Mouse (Mus musculus) gastrocnemius, adult 18-20 months (tissue): ENCODE measurements at regions not wholly inside any gene's neighbourhood (a gene's known extent, or its start where the extent isn't known, plus 50 kb on each side); places are given as distances from the start of the nearest gene placed in this dataset.
A peak's percentile ranks its signal among the peaks of the same experiment; 100 is the strongest.

Experiments used
- DNase-seq: peaks from one replicate; pipeline ENCODE4 v3.0.0; 2021; ENCODE audit warnings: low spot score

DNA sequence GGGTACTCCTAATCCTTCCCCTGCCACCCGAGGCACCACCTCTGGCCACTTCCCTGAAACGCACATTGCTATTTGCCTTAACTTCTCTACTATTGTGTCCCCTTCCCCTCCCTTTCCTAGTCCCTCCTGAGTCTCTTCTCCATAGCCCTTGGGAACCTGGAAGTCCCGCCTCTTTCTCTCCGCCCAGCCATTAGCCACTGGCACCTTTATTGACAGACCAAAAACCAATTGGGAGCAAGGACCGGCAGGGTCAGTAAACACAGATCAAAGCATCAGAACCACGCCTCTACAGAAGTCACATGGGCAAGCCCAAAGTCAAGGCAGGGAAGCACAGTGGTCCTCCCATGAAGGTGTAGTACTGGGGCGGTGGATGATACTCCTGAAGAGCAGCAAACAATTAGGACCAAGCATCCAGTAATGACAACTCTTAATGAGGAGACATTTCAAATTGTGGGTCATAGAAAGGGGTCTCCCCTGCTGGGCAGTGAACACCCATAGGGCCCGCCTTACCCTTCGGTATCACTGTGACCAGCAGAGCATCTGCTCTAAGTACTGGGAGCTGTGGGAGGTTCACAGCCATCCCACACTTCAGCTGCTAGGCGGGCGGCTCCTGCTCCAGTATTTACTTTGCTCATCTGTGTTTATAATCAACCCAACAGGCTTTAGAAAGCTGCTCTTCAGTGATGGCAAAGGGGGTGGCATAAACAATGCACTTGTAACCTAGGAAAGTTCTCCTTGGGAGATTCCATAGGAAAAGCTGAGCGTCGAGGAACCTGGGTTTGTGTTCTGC is 226.5 kb upstream of the Mphosph6 start:
- no peak for DNase-seq

DNA sequence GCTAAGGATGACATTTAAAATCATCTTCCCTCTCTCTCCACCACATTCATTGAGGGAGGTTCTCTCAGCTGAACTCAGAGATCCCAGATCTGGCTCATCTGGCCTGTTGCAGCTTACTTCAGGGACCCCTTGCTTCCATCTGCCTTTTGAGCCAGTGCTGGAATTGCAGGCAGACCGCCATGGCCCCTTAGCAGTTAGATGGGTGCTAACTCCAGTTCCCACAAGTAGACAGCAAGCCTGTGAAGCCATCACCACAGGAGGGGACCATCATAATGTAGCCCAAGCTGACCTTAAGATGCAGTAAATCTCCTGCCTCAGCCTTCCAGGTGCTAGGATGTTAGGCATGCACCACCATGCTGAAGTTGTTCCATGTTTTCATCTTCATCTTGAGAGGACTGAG is 221.7 kb upstream of the Mphosph6 start:
- no peak for DNase-seq

DNA sequence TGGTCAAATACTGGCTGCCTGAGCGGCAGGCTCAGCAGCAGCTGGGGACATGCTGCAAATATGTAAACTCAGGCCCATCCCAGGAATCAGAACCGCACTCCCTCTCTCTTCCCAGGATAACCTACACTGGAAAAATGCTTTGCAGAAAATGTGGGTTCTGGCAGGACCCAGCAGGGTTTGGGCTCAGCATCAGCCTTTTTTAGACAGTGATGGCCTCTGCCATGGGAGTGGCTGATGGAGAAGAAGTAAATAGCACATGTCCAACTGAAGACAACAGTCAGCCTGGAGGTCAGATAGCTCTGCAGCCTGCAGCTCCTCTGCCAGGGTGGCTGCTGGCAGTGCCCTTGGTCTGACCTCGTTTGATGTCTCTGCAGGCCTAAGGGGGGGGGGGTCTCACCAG is 220.2 kb upstream of the Mphosph6 start:
- no peak for DNase-seq

DNA sequence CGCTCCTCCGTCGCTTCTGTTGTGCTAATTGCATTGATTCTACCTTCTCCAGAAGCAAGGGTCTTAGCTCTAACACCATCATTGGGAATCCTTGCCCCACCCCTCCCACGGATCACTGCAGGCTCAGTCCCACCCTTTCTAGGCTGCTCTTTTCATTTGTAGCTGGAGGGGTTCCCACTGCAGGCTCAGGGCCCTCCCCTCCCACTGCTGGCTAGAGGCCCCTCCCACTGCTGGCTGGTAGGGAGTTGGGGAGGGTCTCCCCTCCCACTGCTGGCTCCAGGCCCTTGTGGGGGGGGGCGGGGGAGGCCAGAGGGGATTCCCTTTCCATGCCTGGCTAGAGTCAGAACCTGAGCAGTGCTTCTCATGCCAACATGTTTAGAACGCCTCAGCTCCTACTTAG is 215.5 kb upstream of the Mphosph6 start:
- no peak for DNase-seq

DNA sequence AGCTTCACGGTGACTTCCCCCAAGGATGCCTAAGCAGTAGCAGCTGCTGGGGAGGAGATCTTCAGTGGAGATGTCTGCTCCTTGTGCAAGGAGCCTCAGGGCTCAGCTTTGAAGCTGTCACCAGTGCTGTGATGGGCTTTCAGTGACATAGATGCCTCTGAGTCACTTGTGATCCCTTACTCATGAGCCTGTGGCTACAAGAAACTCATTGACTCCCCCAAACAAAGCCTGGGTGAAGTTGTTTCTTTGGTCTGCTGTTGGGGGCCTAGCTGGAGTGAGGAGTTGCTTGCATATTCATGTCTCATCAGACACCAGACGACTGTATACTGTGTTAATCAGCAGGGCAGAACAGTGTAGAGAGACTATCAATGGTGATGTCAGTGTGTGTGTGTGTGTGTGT is 203.4 kb upstream of the Mphosph6 start:
- no peak for DNase-seq

- no peak for DNase-seq
Measured at GRCm38 (mm10) chr8:118004391-118004851, 202.7 kb upstream of the Mphosph6 start.

DNA sequence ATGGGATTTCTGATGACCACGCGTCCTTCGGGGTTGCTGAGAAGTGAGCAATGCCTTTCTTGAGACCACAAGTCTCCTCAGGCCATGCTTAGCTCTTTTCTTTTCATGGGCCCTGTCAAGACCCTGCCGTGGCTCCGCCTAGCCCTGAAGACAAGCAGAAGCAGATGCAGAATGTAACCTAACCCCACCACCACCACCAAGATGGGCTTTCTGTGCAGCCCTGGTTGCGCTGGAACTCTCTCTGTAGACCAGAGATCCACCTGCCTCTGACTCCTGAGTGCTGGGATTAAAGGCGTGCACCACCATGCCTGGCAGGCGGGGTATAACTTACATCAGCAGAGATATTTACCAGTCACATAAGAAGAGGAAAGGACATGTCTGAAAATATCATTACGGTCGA is 199.4 kb upstream of the Mphosph6 start:
- no peak for DNase-seq

DNA sequence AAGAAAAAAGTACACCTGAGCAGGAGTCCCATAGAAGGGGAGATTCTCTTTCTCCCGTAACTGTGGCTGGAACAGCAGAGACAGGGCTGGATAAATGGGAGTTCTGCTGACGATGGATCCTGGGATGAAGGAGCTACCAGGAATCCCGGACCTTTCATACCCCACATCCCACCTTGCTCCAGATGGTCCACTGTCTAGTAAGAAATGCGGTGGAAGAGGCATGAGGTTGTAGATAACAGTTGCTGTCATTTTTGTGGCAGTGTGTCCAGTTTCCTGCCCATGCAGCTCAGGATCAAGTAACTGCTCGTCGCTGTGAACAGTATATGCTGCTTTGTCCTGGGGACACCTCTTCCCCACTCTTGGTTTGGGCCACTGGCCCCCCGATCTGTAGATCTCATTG is 190.1 kb upstream of the Mphosph6 start:
- DNase-seq = no peak

GRCm38 (mm10) chr8:117988781-117989180 is 187.0 kb upstream of the Mphosph6 start:
- DNase-seq = no peak

- DNase-seq = no peak
Measured at GRCm38 (mm10) chr8:117968306-117968705, 166.6 kb upstream of the Mphosph6 start.

- no peak for DNase-seq
Measured at GRCm38 (mm10) chr8:117966556-117966955, 164.8 kb upstream of the Mphosph6 start.

DNA sequence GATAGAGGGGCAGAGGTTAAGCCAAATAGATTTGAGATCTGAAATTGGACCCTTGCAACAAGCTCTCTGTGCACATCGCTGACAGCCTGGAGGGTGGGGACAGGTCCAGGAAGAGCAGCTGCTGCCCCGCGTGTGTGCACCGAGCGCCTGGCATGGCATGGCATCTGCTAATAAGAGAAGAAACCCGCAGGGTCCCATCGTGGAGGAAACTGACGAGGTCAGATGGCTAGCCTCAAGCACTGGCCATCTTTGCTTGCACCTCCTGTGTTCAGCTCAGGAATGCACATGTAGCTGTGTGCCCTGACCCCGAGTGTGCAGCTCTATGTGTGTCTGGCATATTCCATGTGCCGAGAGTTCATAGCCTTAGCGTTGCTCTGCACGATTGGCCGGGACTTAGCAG is 161.7 kb upstream of the Mphosph6 start:
- no peak for DNase-seq

DNA sequence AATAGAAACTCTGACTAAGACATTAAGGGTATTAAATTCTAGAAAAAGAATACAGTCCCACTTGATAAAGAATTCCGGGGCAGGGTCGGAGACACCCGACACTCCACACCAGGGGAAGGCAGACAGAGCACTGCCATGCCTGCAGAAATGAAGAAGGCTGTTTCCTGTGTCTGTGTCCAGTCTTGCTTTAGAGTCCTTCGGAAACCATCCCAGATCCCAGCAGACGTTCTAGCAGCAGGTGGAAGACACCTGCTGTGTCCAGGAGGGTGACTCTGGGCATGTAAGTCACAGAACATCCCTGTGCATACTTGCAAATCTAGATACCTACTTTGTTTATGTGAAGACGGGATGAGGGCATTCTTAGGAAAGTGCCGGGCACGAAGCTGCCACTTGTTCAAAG is 160.9 kb upstream of the Mphosph6 start:
- DNase-seq = no peak

- DNase-seq = no peak
Measured at GRCm38 (mm10) chr8:117959501-117959900, 157.8 kb upstream of the Mphosph6 start.

DNA sequence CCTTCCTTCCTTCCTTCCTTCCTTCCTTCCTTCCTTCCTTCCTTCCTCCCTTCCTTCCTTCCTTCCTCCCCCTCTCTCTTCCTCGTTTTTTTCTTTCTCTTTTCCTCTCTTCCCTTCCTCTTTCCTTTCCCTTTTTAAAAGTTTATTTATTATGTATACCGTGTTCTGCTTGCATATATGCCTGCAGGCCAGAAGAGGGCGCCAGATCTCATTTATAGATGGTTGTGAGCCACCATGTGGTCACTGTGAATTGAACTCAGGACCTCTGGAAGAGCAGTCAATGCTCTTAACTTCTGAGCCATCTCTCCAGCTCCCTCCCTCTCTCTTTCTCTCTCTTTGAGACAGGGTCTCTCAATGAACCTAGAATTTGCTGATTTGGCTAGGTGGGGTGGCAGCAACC is 157.2 kb upstream of the Mphosph6 start:
- DNase-seq = no peak

DNA sequence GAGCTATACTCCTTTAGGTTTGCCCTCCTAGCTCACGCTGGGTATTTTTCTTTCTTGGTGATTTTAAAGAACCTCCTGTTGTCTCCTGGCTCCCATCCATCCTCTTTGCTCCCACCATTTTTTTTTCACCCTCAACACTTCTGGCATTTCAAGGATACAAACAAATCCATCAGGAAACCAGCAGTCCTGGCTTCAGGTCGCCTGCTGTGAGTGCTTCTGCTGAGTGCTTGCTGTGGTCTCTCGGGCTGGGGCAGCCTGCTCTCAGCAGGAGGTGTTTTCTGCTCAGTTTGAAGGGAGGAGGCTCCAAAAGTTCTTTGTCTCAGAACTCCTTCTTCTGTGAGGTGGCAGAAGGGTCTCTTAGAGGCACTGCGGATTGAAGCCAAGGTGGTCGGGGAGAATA is 149.9 kb upstream of the Mphosph6 start:
- no peak for DNase-seq

- no peak for DNase-seq
Measured at GRCm38 (mm10) chr8:117946540-117946939, 144.8 kb upstream of the Mphosph6 start.

DNA sequence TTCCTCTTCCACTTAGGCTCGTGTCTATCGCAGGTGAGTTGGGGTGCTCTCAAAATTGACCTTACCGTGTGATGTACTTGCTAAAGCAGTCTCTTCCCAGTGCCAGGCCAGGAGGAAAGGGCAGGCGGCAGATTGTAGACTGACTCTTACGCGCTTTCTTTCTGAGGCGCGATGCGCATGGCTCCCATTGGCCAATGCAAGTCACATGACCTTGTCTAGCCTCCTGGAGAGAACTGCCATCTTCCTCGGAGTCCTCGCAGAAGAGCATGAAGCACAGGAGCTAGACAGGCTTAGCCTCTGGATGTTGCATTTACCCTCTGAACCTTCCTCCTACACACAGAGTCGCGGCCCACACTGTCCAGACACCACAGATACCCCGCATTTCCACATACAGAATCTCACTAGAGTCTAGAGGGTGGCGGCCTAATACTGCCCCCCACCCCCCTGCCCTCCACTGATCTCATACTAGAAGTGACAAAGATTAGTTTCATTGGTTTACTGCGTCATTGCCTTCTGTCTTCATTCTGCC is 132.9 kb upstream of the Mphosph6 start:
- no peak for DNase-seq

- peak; percentile 21 for DNase-seq
Measured at GRCm38 (mm10) chr8:117930687-117931086, 128.9 kb upstream of the Mphosph6 start.

GRCm38 (mm10) chr8:117929606-117930005 is 127.9 kb upstream of the Mphosph6 start:
- DNase-seq = no peak

DNA sequence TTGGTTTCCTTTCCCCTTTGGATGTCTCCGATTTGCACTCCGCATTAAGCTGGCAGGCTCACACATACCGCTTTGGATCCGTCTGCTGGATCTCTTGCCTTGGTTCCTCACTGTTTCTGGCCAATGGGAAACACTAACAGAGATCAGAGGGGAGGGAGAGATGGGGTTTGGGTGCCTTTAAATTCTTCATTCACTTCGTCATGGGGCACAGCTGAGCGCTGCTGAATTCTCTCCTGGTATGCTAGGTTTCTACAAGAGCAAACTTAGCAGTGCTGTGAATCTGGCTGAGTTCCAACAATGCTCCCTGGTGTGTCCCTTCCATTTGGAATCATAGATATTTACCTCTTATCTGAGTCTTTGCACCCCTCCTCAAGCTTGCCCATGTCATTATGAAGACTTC is 121.6 kb upstream of the Mphosph6 start:
- no peak for DNase-seq

DNA sequence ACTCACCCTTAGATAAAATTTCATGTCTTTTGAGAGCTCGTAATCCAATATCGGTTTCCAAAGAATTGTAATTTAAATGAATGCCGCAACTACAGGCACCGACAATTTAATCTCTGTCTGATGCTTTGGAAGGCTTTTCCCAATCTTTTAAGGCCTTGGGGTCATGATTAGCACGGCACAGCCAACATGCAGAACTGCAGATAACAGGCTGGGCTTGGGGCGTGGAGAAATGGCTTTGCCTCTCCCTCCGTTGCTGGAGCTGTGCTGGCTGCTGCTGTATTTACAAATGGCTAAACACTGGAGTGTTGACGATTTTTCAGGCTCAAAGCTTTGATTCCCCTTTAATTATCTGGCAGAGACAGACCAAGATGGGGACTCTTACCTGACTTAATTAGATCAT is 101.3 kb upstream of the Mphosph6 start:
- no peak for DNase-seq

DNA sequence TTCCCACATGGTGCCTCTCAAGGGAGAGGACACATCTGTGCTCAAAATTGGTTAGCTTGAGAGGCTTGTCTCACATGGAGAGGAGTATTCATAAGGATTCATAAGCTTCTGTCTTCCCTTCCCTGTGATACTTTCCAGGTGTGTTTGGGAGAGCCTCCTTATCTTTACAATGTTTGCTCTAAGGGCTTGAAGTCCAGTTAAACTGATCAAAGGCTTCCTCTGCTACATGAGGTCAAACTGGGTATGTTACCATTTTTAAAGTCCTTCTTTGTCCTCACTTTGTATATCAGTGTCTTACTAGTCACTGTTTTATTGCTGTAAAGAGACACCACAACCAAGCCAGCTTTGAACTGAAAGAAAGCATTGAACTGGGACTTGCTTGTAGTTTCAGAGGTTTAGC is 98.1 kb upstream of the Mphosph6 start:
- DNase-seq = no peak

- DNase-seq = peak; percentile 7
Measured at GRCm38 (mm10) chr8:117898015-117898414, 96.3 kb upstream of the Mphosph6 start.
